Mouse (Mus musculus): ENCODE data around the gene Pym1. TPM values are rescaled to one million over a fixed set of nuclear protein-coding genes. Genes with fewer than 3 reads are reported as not detected.
"Not testable (repeated sequence)": the region's sequence is repeated elsewhere in the genome, so short reads cannot be mapped to it uniquely, and the experiment has no call there.

The Pym1 gene
- 10 to 100 TPM in 19 of 26 experiments, 1 to 10 TPM in 7; 4.0 to 21.2 (median 12.8) TPM for total RNA-seq (2018; cell fraction: chromatin; rRNA removed)
- total RNA-seq (2018; cell fraction: cytosol; rRNA removed): 10 to 100 TPM; 16.7 to 36.5 (median 27.7) TPM
- 10 to 100 TPM in 21 of 26 experiments, 1 to 10 TPM in 5; 7.1 to 28.6 (median 18.6) TPM for total RNA-seq (2018; cell fraction: nucleus; rRNA removed)
- 23.3 to 27.6 TPM (median 27.0 TPM) in 3 replicates for polyA plus RNA-seq (2018)

DNA sequence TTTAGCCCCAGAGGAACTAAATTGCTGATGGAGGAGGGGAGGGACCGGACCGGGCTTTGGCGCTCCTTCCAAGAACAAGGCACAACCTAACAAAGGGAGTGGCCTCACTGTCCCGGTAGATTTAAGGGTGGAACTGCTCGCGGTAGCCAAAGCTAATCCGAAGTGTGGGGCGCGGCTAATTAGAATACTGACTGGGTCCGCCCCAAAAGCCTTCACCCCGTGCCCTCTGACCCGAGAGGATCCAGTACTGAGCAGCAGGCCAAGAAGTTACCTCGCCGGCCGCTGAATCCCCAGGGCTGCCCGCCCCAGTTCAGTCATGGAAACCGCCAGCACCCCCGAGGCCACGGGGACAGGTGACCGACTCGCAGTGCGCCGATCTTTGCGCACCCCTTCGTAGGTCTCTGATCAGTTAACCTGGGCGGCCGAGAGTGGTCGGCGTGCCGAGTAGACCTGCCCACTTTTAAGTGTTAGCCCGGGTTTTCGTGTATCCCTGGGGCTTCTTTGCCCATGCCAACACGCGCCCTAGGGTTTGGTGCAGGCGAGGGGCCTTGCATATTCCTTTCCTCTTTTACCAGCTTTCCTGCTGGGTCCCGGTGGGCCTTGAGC lies at the start of gene Pym1:
Pym1 (plus strand) TSS at position 244 of the 606 bp plus-strand sequence.
- WGBS (ENCODE audit: missing documents): under 1% methylated on average over 35 of the region's 36 CpGs
- Histone ChIP-seq H3K79me2 (ENCODE audit: inconsistent target) (peaks cover 49% of the 10 kb centered on the region), H3K27ac (peak within 1 kb of the TSS; percentile 89), H3K36me3 (ENCODE audit: inconsistent target) (no peaks in the 10 kb centered on the region), H3K4me3 (ENCODE audit: inconsistent target) (peak within 1 kb of the TSS; percentile 99)

DNA sequence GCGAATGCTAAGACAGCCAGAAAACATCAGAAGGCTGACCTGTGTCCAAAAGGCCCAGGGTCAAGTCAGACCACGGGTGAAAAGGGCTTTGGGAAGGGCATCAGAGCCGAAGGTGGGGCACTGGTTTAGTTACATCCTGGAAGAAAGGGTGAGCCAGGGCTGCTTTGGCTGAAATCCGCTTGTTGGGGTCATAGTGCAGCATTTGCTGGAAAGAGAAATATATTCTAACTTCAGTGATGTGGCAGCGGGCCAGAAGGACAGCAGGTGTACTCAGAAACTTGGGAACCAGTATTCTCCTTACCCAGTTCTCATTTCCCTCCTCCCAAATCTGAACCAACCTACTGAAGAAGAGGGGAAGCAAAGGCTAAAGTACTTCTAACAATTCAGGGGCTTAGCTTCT lies 48.7 kb upstream of the Pym1 start:
- WGBS (ENCODE audit: missing documents): 92% methylated on average over 5 of the region's 5 CpGs
- Histone ChIP-seq H3K4me3 (ENCODE audit: inconsistent target) (no peak overlapping the region), H3K36me3 (ENCODE audit: inconsistent target) (peaks cover 40% of the 10 kb centered on the region), H3K27ac (no peak overlapping the region), H3K79me2 (ENCODE audit: inconsistent target) (peaks cover 37% of the 10 kb centered on the region)

DNA sequence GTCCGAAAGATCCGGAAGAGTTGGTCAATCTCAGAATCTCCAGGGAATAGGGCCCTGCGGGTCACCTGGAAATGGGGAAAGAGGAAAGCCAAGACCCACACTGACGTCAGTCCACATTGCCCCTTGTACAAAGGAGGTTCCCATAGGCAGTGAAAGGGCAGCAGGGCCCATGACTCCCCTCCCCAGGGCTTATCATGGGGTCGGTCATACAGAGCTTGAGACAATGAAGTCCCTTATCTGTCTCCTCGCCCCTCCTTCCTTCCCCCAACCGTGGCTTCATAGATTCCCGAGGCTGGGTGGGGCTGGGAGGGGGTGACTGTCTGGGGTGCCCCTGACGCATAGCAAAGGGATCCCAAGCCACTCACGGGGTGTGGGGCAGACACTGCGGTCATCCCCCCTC lies 48.1 kb upstream of the Pym1 start:
- WGBS (ENCODE audit: missing documents): 95% methylated on average over 8 of the region's 11 CpGs
- Histone ChIP-seq H3K27ac (no peak overlapping the region), H3K36me3 (ENCODE audit: inconsistent target) (peaks cover 40% of the 10 kb centered on the region), H3K4me3 (ENCODE audit: inconsistent target) (no peak overlapping the region), H3K79me2 (ENCODE audit: inconsistent target) (peaks cover 35% of the 10 kb centered on the region)

DNA sequence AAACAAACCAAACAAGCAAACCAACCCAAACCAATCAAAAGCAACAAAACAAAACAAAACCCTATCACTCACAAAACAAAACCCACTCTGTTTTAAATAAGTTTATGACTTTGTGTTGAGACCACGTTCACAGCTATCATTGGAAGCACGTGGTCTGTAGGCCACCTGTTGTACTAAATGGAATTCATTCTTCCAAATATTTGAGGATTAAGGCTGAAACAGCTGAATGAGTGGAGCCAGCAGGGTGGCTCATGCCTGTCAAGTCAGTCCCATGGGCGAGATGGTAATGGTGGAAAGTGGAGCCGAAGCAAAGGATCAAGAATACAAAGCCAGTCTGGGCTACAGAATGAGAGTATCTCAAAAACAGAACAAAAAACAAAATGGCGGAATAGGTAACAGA lies 47.0 kb upstream of the Pym1 start:
- Histone ChIP-seq H3K27ac (no peak overlapping the region), H3K79me2 (ENCODE audit: inconsistent target) (peaks cover 25% of the 10 kb centered on the region), H3K36me3 (ENCODE audit: inconsistent target) (peaks cover 40% of the 10 kb centered on the region), H3K4me3 (ENCODE audit: inconsistent target) (no peak overlapping the region)
- WGBS (ENCODE audit: missing documents): 100% methylated on average over 4 of the region's 5 CpGs

DNA sequence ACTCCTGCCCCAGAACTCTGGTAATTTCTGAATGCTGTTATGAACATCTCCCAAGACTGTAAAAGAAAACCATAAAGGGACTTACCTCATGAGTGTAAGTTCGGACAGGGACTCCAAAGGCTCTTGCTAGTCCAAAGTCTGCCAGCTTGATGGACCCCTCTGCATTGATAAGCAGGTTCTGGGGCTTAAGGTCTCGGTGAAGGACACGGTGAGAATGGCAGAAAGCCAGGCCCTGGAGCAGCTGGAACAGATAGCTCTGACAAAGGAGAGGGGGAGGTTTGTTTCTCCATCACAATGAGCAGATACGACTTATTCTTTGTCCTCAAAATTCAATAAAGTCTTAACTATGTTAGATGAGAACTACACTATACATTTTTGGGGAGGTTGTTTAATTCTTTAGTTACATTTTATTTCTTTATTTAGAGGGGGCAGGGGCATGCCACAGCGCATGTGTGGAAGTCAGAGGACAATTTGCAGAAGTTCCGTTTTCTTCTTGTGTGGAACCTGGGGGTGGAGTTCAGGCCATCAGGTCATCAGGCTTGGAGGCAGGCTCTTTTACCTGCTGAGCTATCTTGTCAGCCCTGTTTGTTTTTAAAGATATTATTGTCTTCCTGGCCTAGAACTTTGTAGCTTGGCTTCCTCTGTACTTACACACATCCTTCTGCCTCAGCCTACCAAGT lies 45.2 kb upstream of the Pym1 start:
- Histone ChIP-seq H3K79me2 (ENCODE audit: inconsistent target) (peaks cover 25% of the 10 kb centered on the region), H3K4me3 (ENCODE audit: inconsistent target) (no peak overlapping the region), H3K27ac (peak overlapping the region; percentile 8; the same call in 1 of the 2 replicates)

DNA sequence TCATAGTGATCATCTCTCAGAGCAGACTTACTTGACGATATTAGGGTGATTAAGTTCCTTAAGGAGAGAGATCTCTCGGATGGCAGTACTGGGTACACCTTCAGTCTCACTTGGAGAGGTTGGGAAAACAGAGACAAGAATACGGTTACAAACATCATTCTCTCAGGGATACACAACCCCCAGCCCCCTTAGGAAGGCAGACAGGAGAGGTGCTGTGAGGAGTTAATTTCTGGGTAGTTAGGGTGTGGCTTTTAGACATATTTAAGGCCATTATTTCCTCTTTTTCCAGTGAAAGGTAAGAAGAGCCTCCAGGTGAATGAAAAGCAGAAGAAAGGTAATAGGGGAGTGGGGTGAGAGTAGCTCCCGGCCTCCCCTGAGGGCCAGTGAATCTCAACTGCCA lies 43.8 kb upstream of the Pym1 start, which contains the start of gene Pmel:
Pmel (plus strand) TSS at position 301 of the 400 bp plus-strand sequence.
- peak within 1 kb of the TSS; percentile 77 for H3K27ac ChIP-seq
- WGBS (ENCODE audit: missing documents): 16% methylated on average over 4 of the region's 4 CpGs
- H3K79me2 ChIP-seq (ENCODE audit: inconsistent target): peaks cover 25% of the 10 kb centered on the region
- peak within 1 kb of the TSS; percentile 92 for H3K4me3 ChIP-seq (ENCODE audit: inconsistent target)
- peaks cover 33% of the 10 kb centered on the region for H3K36me3 ChIP-seq (ENCODE audit: inconsistent target)

More for the DNA sequence above, 45.2 kb upstream of the Pym1 start:
- H3K36me3 ChIP-seq (ENCODE audit: inconsistent target): peaks cover 40% of the 10 kb centered on the region
- WGBS (ENCODE audit: missing documents): 50% methylated on average over 6 of the region's 6 CpGs

DNA sequence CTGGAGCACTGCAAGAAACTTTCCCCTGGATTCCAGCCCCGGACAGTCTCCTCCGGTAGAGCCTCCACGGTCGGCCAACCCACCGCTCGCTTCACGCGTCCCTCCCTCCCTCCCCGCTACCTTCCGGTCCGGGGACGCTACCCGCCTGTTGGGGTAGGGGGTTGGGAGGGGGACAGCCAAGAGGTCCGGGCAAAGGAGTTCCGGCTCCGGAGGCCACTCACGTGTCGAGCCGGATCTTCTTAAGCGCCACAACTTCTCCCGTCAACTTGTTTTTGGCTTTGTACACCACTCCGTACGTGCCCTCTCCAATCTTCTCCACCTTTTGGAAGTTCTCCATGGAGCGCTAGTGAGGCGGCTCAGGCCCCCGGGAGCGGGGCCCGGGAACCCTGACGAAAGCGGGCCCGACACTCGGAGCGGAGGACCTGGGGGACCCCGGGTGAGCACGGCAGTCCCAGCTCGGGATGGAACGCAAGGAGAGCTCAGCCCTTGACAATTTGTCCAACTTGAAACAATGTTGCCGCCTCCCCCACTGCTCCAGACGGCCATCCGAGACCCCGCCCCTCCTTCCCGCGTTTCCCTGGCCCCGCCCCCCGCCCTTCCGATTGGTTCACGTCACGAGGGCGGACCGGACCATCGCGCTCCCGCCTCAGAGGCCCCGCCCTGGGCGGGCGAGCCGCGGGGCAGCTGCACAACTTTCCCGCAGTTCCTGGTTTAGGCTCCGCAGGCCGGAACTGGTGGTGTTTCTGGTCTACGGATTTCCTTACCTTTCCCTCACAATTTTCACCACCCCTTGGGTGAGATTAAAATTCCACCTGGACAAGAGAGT lies 43.0 kb upstream of the Pym1 start, which contains the start of gene Cdk2:
Cdk2 (minus strand) TSS at position 541 of the 826 bp plus-strand sequence.
- WGBS (ENCODE audit: missing documents): 2% methylated on average over 48 of the region's 62 CpGs
- H3K79me2 ChIP-seq (ENCODE audit: inconsistent target): peaks cover 25% of the 10 kb centered on the region
- peak within 1 kb of the TSS; percentile 92 for H3K4me3 ChIP-seq (ENCODE audit: inconsistent target)
- H3K27ac ChIP-seq: peak within 1 kb of the TSS; percentile 77
- H3K36me3 ChIP-seq (ENCODE audit: inconsistent target): peaks cover 24% of the 10 kb centered on the region

DNA sequence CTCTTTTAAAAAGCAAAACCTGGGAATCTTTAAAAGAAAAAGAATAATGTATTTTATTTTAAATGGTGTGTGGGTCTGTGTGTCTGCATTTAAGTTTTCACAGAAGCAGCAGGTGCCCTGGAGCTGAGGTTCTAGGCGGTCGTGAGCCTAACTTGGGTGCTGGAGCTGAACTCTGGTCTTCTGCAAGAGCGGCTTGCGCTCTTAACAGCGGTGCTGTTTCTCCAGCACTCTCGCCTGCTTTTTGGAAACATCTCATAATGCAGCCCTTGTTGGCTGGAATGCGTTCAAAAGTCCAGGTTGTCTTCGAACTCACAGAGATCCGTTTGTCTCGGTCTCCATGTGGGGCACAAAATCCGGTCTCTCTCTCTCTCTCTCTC lies 42.4 kb upstream of the Pym1 start:
- peaks cover 18% of the 10 kb centered on the region for H3K36me3 ChIP-seq (ENCODE audit: inconsistent target)
- whole genome bisulfite sequencing (ENCODE audit: missing documents): 32% methylated on average over 11 of the region's 11 CpGs
- H3K27ac ChIP-seq: peak overlapping the region; percentile 47
- peaks cover 25% of the 10 kb centered on the region for H3K79me2 ChIP-seq (ENCODE audit: inconsistent target)
- peak overlapping the region; percentile 15; the same call in 1 of the 2 replicates for H3K4me3 ChIP-seq (ENCODE audit: inconsistent target)

DNA sequence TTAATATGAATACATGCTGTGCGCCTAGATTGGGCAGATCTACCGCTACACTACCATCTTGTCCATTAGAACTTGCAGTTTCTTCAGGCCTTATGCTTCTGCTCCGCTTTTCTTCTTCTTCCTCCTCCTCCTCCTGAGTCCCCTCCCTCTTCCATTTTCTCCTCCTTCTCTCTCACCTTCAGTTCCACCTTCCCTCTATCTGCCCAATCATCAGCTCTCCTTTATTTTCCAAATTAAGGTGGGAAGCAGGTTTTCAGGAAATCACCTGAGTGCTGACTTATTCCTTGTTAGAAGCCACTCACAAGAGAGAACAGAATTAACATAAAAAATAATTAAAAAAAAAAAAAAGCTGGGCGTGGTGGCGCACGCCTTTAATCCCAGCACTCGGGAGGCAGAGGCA lies 36.4 kb upstream of the Pym1 start:
- H3K36me3 ChIP-seq (ENCODE audit: inconsistent target); H3K4me3 ChIP-seq (ENCODE audit: inconsistent target); H3K79me2 ChIP-seq (ENCODE audit: inconsistent target); H3K27ac ChIP-seq: not testable (repeated sequence)
- WGBS (ENCODE audit: missing documents): 93% methylated on average over 7 of the region's 7 CpGs

DNA sequence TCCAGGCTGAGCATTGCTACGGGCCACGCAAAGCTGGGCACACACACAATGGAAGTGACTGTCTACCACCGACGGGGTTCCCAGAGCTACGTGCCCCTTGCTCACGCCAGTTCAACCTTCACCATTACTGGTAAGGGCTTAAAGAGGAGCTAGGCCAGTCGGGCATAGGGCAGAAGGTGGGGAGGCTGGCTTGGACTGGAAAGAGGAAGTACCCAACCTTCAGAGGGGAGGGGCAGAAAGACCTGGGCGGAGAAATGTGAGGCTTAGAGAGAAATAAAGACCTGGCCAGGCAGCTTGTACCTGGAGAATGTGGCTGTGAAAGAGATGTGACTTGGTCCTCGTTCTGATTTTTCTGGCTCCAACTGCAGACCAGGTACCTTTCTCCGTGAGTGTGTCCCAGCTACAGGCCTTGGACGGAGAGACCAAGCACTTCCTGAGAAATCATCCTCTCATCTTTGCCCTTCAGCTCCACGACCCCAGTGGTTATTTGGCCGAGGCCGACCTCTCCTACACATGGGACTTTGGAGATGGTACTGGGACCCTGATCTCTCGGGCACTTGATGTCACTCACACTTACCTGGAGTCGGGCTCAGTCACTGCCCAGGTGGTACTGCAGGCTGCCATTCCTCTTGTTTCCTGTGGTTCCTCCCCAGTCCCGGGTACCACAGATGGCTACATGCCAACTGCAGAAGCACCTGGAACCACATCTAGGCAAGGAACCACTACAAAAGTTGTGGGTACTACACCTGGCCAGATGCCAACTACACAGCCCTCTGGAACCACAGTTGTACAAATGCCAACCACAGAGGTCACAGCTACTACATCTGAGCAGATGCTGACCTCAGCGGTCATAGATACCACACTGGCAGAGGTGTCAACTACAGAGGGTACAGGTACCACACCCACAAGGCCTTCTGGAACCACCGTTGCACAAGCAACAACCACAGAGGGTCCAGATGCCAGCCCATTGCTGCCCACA lies 31.8 kb upstream of the Pym1 start:
- Histone ChIP-seq H3K36me3 (ENCODE audit: inconsistent target) (no peaks in the 10 kb centered on the region), H3K4me3 (ENCODE audit: inconsistent target) (no peak overlapping the region), H3K27ac (no peak overlapping the region), H3K79me2 (ENCODE audit: inconsistent target) (no peaks in the 10 kb centered on the region)
- 41% methylated on average over 19 of the region's 19 CpGs for WGBS (ENCODE audit: missing documents)

DNA sequence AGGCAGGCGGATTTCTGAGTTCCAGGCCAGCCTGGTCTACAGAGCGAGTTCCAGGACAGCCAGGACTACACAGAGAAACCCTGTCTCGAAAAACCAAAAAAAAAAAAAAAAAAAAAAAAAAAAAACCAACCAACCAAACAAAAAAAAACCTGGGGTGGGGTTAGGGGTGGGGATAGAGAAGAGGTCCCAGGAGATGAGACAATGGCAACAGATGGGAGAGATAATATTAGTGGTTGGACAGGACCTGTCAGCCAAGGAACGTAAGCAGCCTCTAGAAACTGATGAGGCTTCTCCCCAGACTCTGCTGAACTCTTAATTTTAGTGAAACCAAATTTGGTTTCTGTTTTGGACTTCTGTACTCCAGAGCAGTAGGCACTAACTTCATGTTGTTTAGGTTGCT lies 22.2 kb upstream of the Pym1 start:
- H3K4me3 ChIP-seq (ENCODE audit: inconsistent target); H3K79me2 ChIP-seq (ENCODE audit: inconsistent target); H3K36me3 ChIP-seq (ENCODE audit: inconsistent target); H3K27ac ChIP-seq: not testable (repeated sequence)
- 96% methylated on average over 3 of the region's 4 CpGs for WGBS (ENCODE audit: missing documents)

DNA sequence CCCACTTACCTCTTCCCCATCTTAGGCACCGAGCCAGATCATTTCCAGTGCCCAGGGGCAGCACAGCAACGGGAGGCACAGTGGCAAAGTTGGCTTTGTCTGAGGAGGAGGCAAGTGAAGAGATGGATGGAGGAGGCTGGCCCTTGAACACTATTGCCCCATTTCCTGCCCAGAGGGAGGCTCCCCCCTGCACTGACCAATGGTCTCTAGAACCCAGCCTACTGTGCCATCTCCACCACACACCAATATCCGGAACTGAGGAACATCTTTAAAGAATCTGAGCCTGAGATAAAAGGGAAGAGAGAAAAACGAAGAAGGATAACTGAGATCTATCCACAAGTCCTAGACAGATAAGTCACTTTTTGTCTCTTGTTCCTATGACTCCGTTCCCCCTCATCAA lies 19.6 kb upstream of the Pym1 start:
- Histone ChIP-seq H3K36me3 (ENCODE audit: inconsistent target) (no peaks in the 10 kb centered on the region), H3K27ac (no peak overlapping the region), H3K79me2 (ENCODE audit: inconsistent target) (no peaks in the 10 kb centered on the region), H3K4me3 (ENCODE audit: inconsistent target) (no peak overlapping the region)
- 59% methylated on average over 5 of the region's 5 CpGs for WGBS (ENCODE audit: missing documents)

DNA sequence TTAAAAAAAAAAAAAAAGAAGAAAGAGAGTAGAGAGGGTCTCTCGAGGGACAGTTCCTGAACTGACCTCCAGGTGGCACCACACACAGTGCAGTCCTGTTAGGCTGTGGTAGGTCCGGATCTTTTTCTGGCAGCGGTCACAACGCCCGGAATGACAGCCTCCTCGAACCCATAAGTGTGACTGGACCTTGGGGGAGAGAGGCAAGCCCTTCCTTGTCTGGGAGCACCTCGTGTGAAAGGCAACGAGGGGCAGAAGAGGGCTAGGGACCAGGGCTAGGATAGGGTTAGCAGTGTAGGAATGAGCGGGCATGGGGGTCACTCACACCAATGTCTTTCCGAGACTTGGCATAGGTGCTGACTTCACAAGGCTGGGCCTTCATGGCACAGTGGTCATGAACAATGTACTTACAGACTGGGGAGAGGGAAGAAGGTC lies 16.7 kb upstream of the Pym1 start:
- Histone ChIP-seq H3K27ac (no peak overlapping the region), H3K79me2 (ENCODE audit: inconsistent target) (no peaks in the 10 kb centered on the region), H3K36me3 (ENCODE audit: inconsistent target) (no peaks in the 10 kb centered on the region), H3K4me3 (ENCODE audit: inconsistent target) (no peak overlapping the region)
- WGBS (ENCODE audit: missing documents): 26% methylated on average over 10 of the region's 10 CpGs
